In the genomic region with DNA sequence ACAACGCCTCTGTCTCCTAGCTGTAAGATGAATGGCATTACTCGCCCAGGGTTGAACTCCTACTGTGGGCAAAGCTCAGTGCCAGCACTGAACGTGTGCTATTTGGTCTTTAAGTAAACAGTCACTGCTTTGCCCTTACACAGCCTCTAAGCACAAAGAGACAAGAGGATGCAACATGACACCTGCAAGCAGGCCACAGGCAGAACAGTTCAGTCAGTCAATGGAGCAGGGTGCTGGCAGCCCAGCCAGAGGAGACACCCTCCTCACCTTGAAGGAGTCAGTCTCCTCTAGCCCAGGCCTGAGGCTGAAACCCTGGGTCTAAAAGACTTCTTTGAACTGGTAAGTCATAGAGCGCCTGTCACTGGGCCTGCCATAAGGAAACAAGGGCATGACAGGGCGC, we compare ENCODE assay signal across 23 mouse cellular contexts.
"Had no signal": no experiment of that assay in that cellular context is flagged by ENCODE, and none has a peak within 500 bp of the region (broad histone marks: within the 10 kb centered on the region; RNA-seq: fewer than 3 reads in every experiment).

No protein-coding gene starts in this region.

- H3K9me3 ChIP-seq: limb, embryonic 12.5 days; limb, embryonic 15.5 days; midbrain, embryonic 10.5 days; midbrain, embryonic 13.5 days had no signal

- ATAC-seq: inflammation-experienced regulatory T-cells, adult 6 months; intestine, embryonic 16.5 days; liver, postnatal 0 days; lung, postnatal 0 days; midbrain, embryonic 13.5 days; midbrain, embryonic 16.5 days had no signal

- H3K4me2 ChIP-seq: limb, embryonic 12.5 days; limb, embryonic 15.5 days; liver, embryonic 11.5 days; lung, embryonic 14.5 days; midbrain, embryonic 13.5 days had no signal

- H3K4me3 ChIP-seq: left cerebral cortex, adult 2 months; limb, embryonic 12.5 days; limb, embryonic 15.5 days; midbrain, embryonic 10.5 days; midbrain, embryonic 13.5 days; myocyte had no signal

- H3K27me3 ChIP-seq: limb, embryonic 12.5 days; limb, embryonic 15.5 days; midbrain, embryonic 13.5 days had no signal

- H3K9ac ChIP-seq: limb, embryonic 12.5 days; limb, embryonic 15.5 days; liver, embryonic 14.5 days; liver, postnatal 0 days; lung, embryonic 14.5 days; midbrain, embryonic 13.5 days had no signal

- H3K4me1 ChIP-seq: limb, embryonic 12.5 days; midbrain, embryonic 10.5 days had no signal

- DNase-seq: kidney, postnatal 36 days; layer of hippocampus, postnatal 36 days; left cerebral cortex, postnatal 4 days; liver, postnatal 0 days; lung, embryonic 14.5 days; right cerebral cortex, adult 18-20 months; right cerebral cortex, postnatal 14 days; right cerebral cortex, postnatal 4 days; thymus, postnatal 25 days had no signal

- H3K27ac ChIP-seq: kidney, postnatal 0 days; left cerebral cortex, adult 2 months; limb, embryonic 12.5 days; limb, embryonic 15.5 days; liver, embryonic 14.5 days; macrophage; midbrain, embryonic 10.5 days; midbrain, embryonic 13.5 days had no signal
